8 mouse cellular contexts compared by ENCODE assay signal in genomic region chr3:145987970-145988683, GRCm38 (mm10). TPM values are rescaled to one million over a fixed set of nuclear protein-coding genes. Genes with fewer than 3 reads are reported as not detected.
DNase-seq lines count a peak whose midpoint lies in the region; ATAC-seq lines count a peak whose summit lies in the region.

No protein-coding gene starts in this region.

- H3K4me3 ChIP-seq in hindbrain, embryonic 12.5 days, result peak overlapping the region; percentile 73

- peak overlapping the region; percentile 71 for H3K9ac ChIP-seq in hindbrain, embryonic 12.5 days

- H3K27me3 ChIP-seq in hindbrain, embryonic 12.5 days, result peaks cover 32% of the 10 kb centered on the region

- DNase-seq in MEL-GATA-1-ER (ENCODE audit: extremely low read depth, low read depth), result peak; percentile 67
- peak; percentile 5 for DNase-seq in cerebellum, adult 8-10 months
- peak; percentile 14 to 16 for DNase-seq in frontal cortex, postnatal 25 days (ENCODE audit: low spot score in 2 of 2)
- peak; percentile 32 for DNase-seq in layer of hippocampus, postnatal 25 days (ENCODE audit: extremely low spot score in 1 of 2, low spot score in 1 of 2)
- peak; percentile 80 for DNase-seq in lung, postnatal 14 days
- DNase-seq in retina, postnatal 7 days (ENCODE audit: low read depth, low spot score), result peak; percentile 40
- peak; percentile 86 for DNase-seq in urinary bladder, postnatal 14 days (ENCODE audit: low spot score)

- peak overlapping the region; percentile 86 for H3K4me2 ChIP-seq in hindbrain, embryonic 12.5 days (replicated peaks)

- H3K27ac ChIP-seq in hindbrain, embryonic 12.5 days, result peak overlapping the region; percentile 71

- H3K4me1 ChIP-seq in hindbrain, embryonic 12.5 days, result peaks cover 13% of the 10 kb centered on the region

- no peaks in the 10 kb centered on the region for H3K9me3 ChIP-seq in hindbrain, embryonic 12.5 days (replicated peaks)

- WGBS in hindbrain, embryonic 12.5 days, result under 1% methylated on average over 46 of the region's 101 CpGs

- H3K36me3 ChIP-seq in hindbrain, embryonic 12.5 days, result no peaks in the 10 kb centered on the region

- peak; percentile 79 for ATAC-seq in hindbrain, embryonic 12.5 days (ENCODE audit: low FRiP score)

RNA-seq across cellular contexts. Expression of gene Syde2, which starts 0.5 kb away (rescaled TPM):
- 1.4 and 2.0 TPM in 2 replicates for polyA plus RNA-seq in hindbrain, embryonic 12.5 days (2016; fragmentation: Nextera tagmentation; extraction: Ambion mirVana)
- 1 to 10 TPM; 4.5 to 4.6 TPM for total RNA-seq in layer of hippocampus, postnatal 25 days (2021)

RNA-seq across cellular contexts. Expression of gene 2410004B18Rik, which starts 50.3 kb away (rescaled TPM):
- 61.4 and 64.3 TPM in 2 replicates for polyA plus RNA-seq in hindbrain, embryonic 12.5 days (2016; fragmentation: Nextera tagmentation; extraction: Ambion mirVana)
- total RNA-seq in layer of hippocampus, postnatal 25 days (2021), result 10 to 100 TPM; 36.5 to 37.4 TPM

Comparison
In these comparisons a context has a peak if more than half of its experiments do, and no peak if none do; other contexts are left out.
1. Peak in every context shown above with its lines: DNase-seq, ATAC-seq, H3K4me3 ChIP-seq and H3K27ac ChIP-seq.
2. DNase-seq: peak in every context shown above with its lines; median percentile 86 in urinary bladder, postnatal 14 days; 80 in lung, postnatal 14 days; 67 in MEL-GATA-1-ER; 40 in retina, postnatal 7 days; 32 in layer of hippocampus, postnatal 25 days; 15 in frontal cortex, postnatal 25 days; 5 in cerebellum, adult 8-10 months.